Mouse (Mus musculus) forebrain, embryonic 15.5 days (tissue): ENCODE data around the gene Col23a1. TPM values are rescaled to one million over a fixed set of nuclear protein-coding genes. Genes with fewer than 3 reads are reported as not detected.

Experiments used
- ATAC-seq: fragments of 200-750 bp; cut with Nextera tagmentation; replicated peaks from 2 replicates; pipeline ENCODE4 v1.8.0; 2017; ENCODE audit warnings: mild to moderate bottlenecking, moderate TSS enrichment, moderate library complexity
- H3K27ac ChIP-seq: fragments of 300-500 bp; sonication (generic); replicated peaks from 2 replicates; pipeline ENCODE4 v1.5.1; 2015; ENCODE audit warnings: mild to moderate bottlenecking, inconsistent platforms
- H3K27me3 ChIP-seq: fragments of 300-500 bp; sonication (generic); 2 replicates; pipeline ENCODE4 v1.6.1; 2015; ENCODE audit warnings: inconsistent platforms
- H3K36me3 ChIP-seq: fragments of 300-500 bp; sonication (generic); 2 replicates; pipeline ENCODE4 v1.6.1; 2015; ENCODE audit warnings: mild to moderate bottlenecking, inconsistent platforms
- H3K4me1 ChIP-seq: fragments of 300-500 bp; sonication (generic); 2 replicates; pipeline ENCODE4 v1.6.1; 2015; ENCODE audit warnings: inconsistent platforms
- H3K4me2 ChIP-seq: fragments of 300-500 bp; sonication (generic); replicated peaks from 2 replicates; pipeline ENCODE4 v1.6.1; 2015; ENCODE audit warnings: mild to moderate bottlenecking, inconsistent platforms
- H3K4me3 ChIP-seq: fragments of 300-500 bp; sonication (generic); 2 replicates; pipeline ENCODE4 v1.5.1; 2015; ENCODE audit warnings: mild to moderate bottlenecking, inconsistent platforms
- H3K9ac ChIP-seq: fragments of 300-500 bp; sonication (generic); replicated peaks from 2 replicates; pipeline ENCODE4 v1.6.1; 2015; ENCODE audit warnings: mild to moderate bottlenecking, inconsistent platforms
- H3K9me3 ChIP-seq: fragments of 300-500 bp; sonication (generic); 2 replicates; pipeline ENCODE4 v1.6.1; 2016; ENCODE audit warnings: inconsistent platforms
- WGBS: fragments of 180-500 bp; shearing (Covaris S2); methylation state at CpG from one replicate; pipeline ENCODE4 v1.1.7; 2015; ENCODE audit warnings: mixed read lengths; 5-methylcytosine and 5-hydroxymethylcytosine counted together
- polyA plus RNA-seq: library from polyadenylated mRNA; unstranded; fragments of >200 nt; fragmentation: Nextera tagmentation; extraction: Ambion mirVana; gene quantifications from 2 replicates; pipeline ENCODE4 v1.2.1, GENCODE M21; 2015

The Col23a1 gene
- polyA plus RNA-seq, 1 experiment from 2014 or later, result 4.1 TPM

GRCm38 (mm10) chr11:51469341-51469831 is 179.7 kb downstream of the Col23a1 start:
- ATAC-seq, result no peak

GRCm38 (mm10) chr11:51470383-51471144 is 180.8 kb downstream of the Col23a1 start:
- H3K4me2 ChIP-seq, result 0 out of 2 replicates have a peak overlapping the region, but pooled peaks have one; percentile 8
- H3K9ac ChIP-seq, result no peak overlapping the region
- no peak overlapping the region for H3K4me3 ChIP-seq
- no peaks in the 10 kb centered on the region for H3K36me3 ChIP-seq
- ATAC-seq, result no peak
- H3K9me3 ChIP-seq, result no peaks in the 10 kb centered on the region
- peaks cover 6% of the 10 kb centered on the region; the same call in 1 of the 2 replicates for H3K4me1 ChIP-seq
- no peaks in the 10 kb centered on the region for H3K27me3 ChIP-seq
- 44% methylated on average over 17 of the region's 17 CpGs for WGBS
- H3K27ac ChIP-seq, result 0 out of 2 replicates have a peak overlapping the region, but pooled peaks have one; percentile 8

More at GRCm38 (mm10) chr11:51469341-51469831, 179.7 kb downstream of the Col23a1 start:
- H3K27me3 ChIP-seq, result no peaks in the 10 kb centered on the region
- no peak overlapping the region for H3K4me3 ChIP-seq
- H3K36me3 ChIP-seq, result no peaks in the 10 kb centered on the region
- H3K9ac ChIP-seq, result no peak overlapping the region
- H3K9me3 ChIP-seq, result no peaks in the 10 kb centered on the region
- WGBS, result 85% methylated on average over 13 of the region's 13 CpGs
- H3K27ac ChIP-seq, result no peak overlapping the region
- peaks cover 6% of the 10 kb centered on the region; the same call in 1 of the 2 replicates for H3K4me1 ChIP-seq
- no peak overlapping the region for H3K4me2 ChIP-seq

GRCm38 (mm10) chr11:51473686-51474085 is 184.0 kb downstream of the Col23a1 start:
- WGBS, result 73% methylated on average over 2 of the region's 2 CpGs

GRCm38 (mm10) chr11:51476543-51476942 is 186.8 kb downstream of the Col23a1 start:
- Histone ChIP-seq H3K4me1 (no peaks in the 10 kb centered on the region), H3K4me2 (no peak overlapping the region), H3K27me3 (no peaks in the 10 kb centered on the region), H3K36me3 (no peaks in the 10 kb centered on the region), H3K4me3 (no peak overlapping the region), H3K9me3 (no peaks in the 10 kb centered on the region), H3K9ac (no peak overlapping the region), H3K27ac (no peak overlapping the region)
- 39% methylated on average over 4 of the region's 4 CpGs for WGBS
- no peak for ATAC-seq

More at GRCm38 (mm10) chr11:51473686-51474085, 184.0 kb downstream of the Col23a1 start:
- ATAC-seq, result no peak
- Histone ChIP-seq H3K4me3 (no peak overlapping the region), H3K4me2 (no peak overlapping the region), H3K27ac (no peak overlapping the region), H3K4me1 (peaks cover 6% of the 10 kb centered on the region; the same call in 1 of the 2 replicates), H3K9me3 (no peaks in the 10 kb centered on the region), H3K27me3 (no peaks in the 10 kb centered on the region), H3K9ac (no peak overlapping the region), H3K36me3 (no peaks in the 10 kb centered on the region)

- ATAC-seq, result no peak
- Histone ChIP-seq H3K4me2 (no peak overlapping the region), H3K4me3 (no peak overlapping the region), H3K9me3 (no peaks in the 10 kb centered on the region), H3K9ac (no peak overlapping the region), H3K4me1 (no peaks in the 10 kb centered on the region), H3K36me3 (no peaks in the 10 kb centered on the region), H3K27me3 (no peaks in the 10 kb centered on the region), H3K27ac (no peak overlapping the region)
- WGBS, result 60% methylated on average over 8 of the region's 8 CpGs
Measured at GRCm38 (mm10) chr11:51477571-51477970, 187.9 kb downstream of the Col23a1 start.

GRCm38 (mm10) chr11:51482251-51482650 is 192.5 kb downstream of the Col23a1 start:
- H3K27ac ChIP-seq, result no peak overlapping the region
- H3K36me3 ChIP-seq, result no peaks in the 10 kb centered on the region
- no peak for ATAC-seq
- no peaks in the 10 kb centered on the region for H3K27me3 ChIP-seq
- H3K4me1 ChIP-seq, result no peaks in the 10 kb centered on the region
- no peak overlapping the region for H3K4me2 ChIP-seq
- no peak overlapping the region for H3K9ac ChIP-seq
- H3K4me3 ChIP-seq, result no peak overlapping the region
- 79% methylated on average over 3 of the region's 3 CpGs for WGBS
- no peaks in the 10 kb centered on the region for H3K9me3 ChIP-seq

GRCm38 (mm10) chr11:51485051-51485521 is 195.4 kb downstream of the Col23a1 start:
- Histone ChIP-seq H3K9ac (no peak overlapping the region), H3K36me3 (no peaks in the 10 kb centered on the region), H3K27me3 (no peaks in the 10 kb centered on the region), H3K4me1 (no peaks in the 10 kb centered on the region), H3K27ac (no peak overlapping the region), H3K9me3 (no peaks in the 10 kb centered on the region), H3K4me3 (no peak overlapping the region), H3K4me2 (no peak overlapping the region)
- ATAC-seq, result no peak
- 83% methylated on average over 8 of the region's 8 CpGs for WGBS

- ATAC-seq, result no peak
- Histone ChIP-seq H3K36me3 (no peaks in the 10 kb centered on the region), H3K9me3 (no peaks in the 10 kb centered on the region), H3K4me3 (no peak overlapping the region), H3K4me2 (no peak overlapping the region), H3K27me3 (no peaks in the 10 kb centered on the region), H3K27ac (no peak overlapping the region), H3K4me1 (no peaks in the 10 kb centered on the region), H3K9ac (no peak overlapping the region)
- 74% methylated on average over 10 of the region's 10 CpGs for whole genome bisulfite sequencing
Measured at GRCm38 (mm10) chr11:51485775-51486464, 196.2 kb downstream of the Col23a1 start.

- WGBS, result 55% methylated on average over 9 of the region's 9 CpGs
- ATAC-seq, result no peak
- H3K4me2 ChIP-seq, result no peak overlapping the region
- H3K4me3 ChIP-seq, result no peak overlapping the region
- no peaks in the 10 kb centered on the region for H3K36me3 ChIP-seq
- H3K9me3 ChIP-seq, result no peaks in the 10 kb centered on the region
- H3K27ac ChIP-seq, result no peak overlapping the region
- no peak overlapping the region for H3K9ac ChIP-seq
- no peaks in the 10 kb centered on the region for H3K27me3 ChIP-seq
- H3K4me1 ChIP-seq, result no peaks in the 10 kb centered on the region
Measured at GRCm38 (mm10) chr11:51488813-51489212, 199.1 kb downstream of the Col23a1 start.

GRCm38 (mm10) chr11:51493421-51493820 is 203.7 kb downstream of the Col23a1 start:
- H3K4me3 ChIP-seq, result no peak overlapping the region
- no peak overlapping the region for H3K27ac ChIP-seq
- no peaks in the 10 kb centered on the region for H3K27me3 ChIP-seq
- no peak overlapping the region for H3K9ac ChIP-seq
- WGBS, result 76% methylated on average over 4 of the region's 4 CpGs
- H3K4me2 ChIP-seq, result no peak overlapping the region
- no peak for ATAC-seq
- no peaks in the 10 kb centered on the region for H3K9me3 ChIP-seq
- H3K36me3 ChIP-seq, result no peaks in the 10 kb centered on the region
- H3K4me1 ChIP-seq, result no peaks in the 10 kb centered on the region

GRCm38 (mm10) chr11:51494178-51494577 is 204.5 kb downstream of the Col23a1 start:
- no peaks in the 10 kb centered on the region for H3K36me3 ChIP-seq
- H3K27ac ChIP-seq, result no peak overlapping the region
- no peaks in the 10 kb centered on the region for H3K4me1 ChIP-seq
- no peak overlapping the region for H3K9ac ChIP-seq
- WGBS, result 78% methylated on average over 5 of the region's 5 CpGs
- ATAC-seq, result no peak
- no peak overlapping the region for H3K4me2 ChIP-seq
- no peak overlapping the region for H3K4me3 ChIP-seq
- no peaks in the 10 kb centered on the region for H3K27me3 ChIP-seq
- H3K9me3 ChIP-seq, result no peaks in the 10 kb centered on the region

GRCm38 (mm10) chr11:51499776-51500175 is 210.1 kb downstream of the Col23a1 start:
- ATAC-seq, result no peak
- Histone ChIP-seq H3K4me1 (peaks cover 5% of the 10 kb centered on the region), H3K27ac (no peak overlapping the region), H3K27me3 (no peaks in the 10 kb centered on the region), H3K9ac (no peak overlapping the region), H3K4me2 (no peak overlapping the region), H3K4me3 (no peak overlapping the region), H3K9me3 (no peaks in the 10 kb centered on the region), H3K36me3 (no peaks in the 10 kb centered on the region)
